Mouse (Mus musculus) forebrain, embryonic 16.5 days (tissue): Measurements from ENCODE around the gene Klhl8. TPM values are rescaled to one million over a fixed set of nuclear protein-coding genes. Genes with fewer than 3 reads are reported as not detected.
"Not testable (repeated sequence)": the region's sequence is repeated elsewhere in the genome, so short reads cannot be mapped to it uniquely, and the experiment has no call there.

ENCODE experiments used
- ATAC-seq: fragments of 200-750 bp; cut with Nextera tagmentation; 2 replicates; pipeline ENCODE4 v1.8.0; 2017; ENCODE audit warnings: mild to moderate bottlenecking, moderate library complexity
- H3K27ac ChIP-seq: fragments of 300-500 bp; sonication (generic); 2 replicates; pipeline ENCODE4 v1.5.1; 2014; ENCODE audit warnings: low read length, control low read depth
- H3K27me3 ChIP-seq: fragments of 300-500 bp; sonication (generic); replicated peaks from 2 replicates; pipeline ENCODE4 v1.6.1; 2014; ENCODE audit warnings: low read length; ENCODE audit not compliant: control insufficient read depth, insufficient read depth
- H3K36me3 ChIP-seq: fragments of 300-500 bp; sonication (generic); 2 replicates; pipeline ENCODE4 v1.6.1; 2014; ENCODE audit not compliant: control insufficient read depth, insufficient read depth
- H3K4me1 ChIP-seq: fragments of 300-500 bp; sonication (generic); replicated peaks from 2 replicates; pipeline ENCODE4 v1.6.1; 2014; ENCODE audit warnings: low read length; ENCODE audit not compliant: control insufficient read depth, insufficient read depth
- H3K4me2 ChIP-seq: fragments of 300-500 bp; sonication (generic); 2 replicates; pipeline ENCODE4 v1.6.1; 2014; ENCODE audit warnings: mild to moderate bottlenecking, low read length, control low read depth
- H3K4me3 ChIP-seq: fragments of 300-500 bp; sonication (generic); replicated peaks from 2 replicates; pipeline ENCODE4 v1.5.1; 2014; ENCODE audit warnings: mild to moderate bottlenecking, low read length, control low read depth
- H3K9ac ChIP-seq: fragments of 300-500 bp; sonication (generic); replicated peaks from 2 replicates; pipeline ENCODE4 v1.6.1; 2014; ENCODE audit warnings: low read depth, low read length, control low read depth
- H3K9me3 ChIP-seq: fragments of 300-500 bp; sonication (generic); 2 replicates; pipeline ENCODE4 v1.6.1; 2016; ENCODE audit warnings: low read length; ENCODE audit not compliant: control insufficient read depth
- WGBS: fragments of 180-500 bp; shearing (Covaris S2); extraction: QIAGEN DNeasy Blood & Tissue Kit; methylation state at CpG from one replicate; pipeline ENCODE4 v1.1.7; 2014; 5-methylcytosine and 5-hydroxymethylcytosine counted together
- polyA plus RNA-seq: library from polyadenylated mRNA; unstranded; fragments of >200 nt; fragmentation: Nextera tagmentation; extraction: Ambion mirVana; gene quantifications from 2 replicates; pipeline ENCODE4 v1.2.1, GENCODE M21; 2015

Gene Klhl8
- polyA plus RNA-seq, result 48.8 and 53.4 TPM in 2 replicates

- Histone ChIP-seq H3K36me3 (no peaks in the 10 kb centered on the region), H3K9ac (peak within 1 kb of the TSS; percentile 94), H3K4me2 (peak within 1 kb of the TSS; percentile 63), H3K4me3 (peak within 1 kb of the TSS; percentile 94), H3K4me1 (peaks cover 22% of the 10 kb centered on the region), H3K27me3 (0 out of 2 replicates have a peak, but pooled peaks cover 2% of the 10 kb centered on the region), H3K27ac (peak within 1 kb of the TSS; percentile 45), H3K9me3 (no peaks in the 10 kb centered on the region)
- peak; percentile 98 for ATAC-seq
- WGBS, result 0% methylated on average over 67 of the region's 86 CpGs
These were observed at the start of gene Klhl8 for GRCm38 (mm10) chr5:103910748-103911409. Klhl8 (minus strand) TSS chr5:103911259.

- H3K4me3 ChIP-seq, result no peak overlapping the region
- no peaks in the 10 kb centered on the region for H3K9me3 ChIP-seq
- H3K27me3 ChIP-seq, result no peaks in the 10 kb centered on the region
- H3K27ac ChIP-seq, result no peak overlapping the region
- 69% methylated on average over 5 of the region's 5 CpGs for WGBS
- no peaks in the 10 kb centered on the region for H3K4me1 ChIP-seq
- H3K36me3 ChIP-seq, result no peaks in the 10 kb centered on the region
- H3K4me2 ChIP-seq, result no peak overlapping the region
- no peak for ATAC-seq
- H3K9ac ChIP-seq, result no peak overlapping the region
These were observed 43.6 kb upstream of the Klhl8 start for GRCm38 (mm10) chr5:103954638-103955037.

GRCm38 (mm10) chr5:103953135-103954083 is 42.4 kb upstream of the Klhl8 start:
- no peak overlapping the region for H3K9ac ChIP-seq
- no peak overlapping the region for H3K4me2 ChIP-seq
- 50% methylated on average over 10 of the region's 10 CpGs for WGBS
- H3K4me1 ChIP-seq, result no peaks in the 10 kb centered on the region
- H3K27ac ChIP-seq, result no peak overlapping the region
- H3K9me3 ChIP-seq, result no peaks in the 10 kb centered on the region
- H3K27me3 ChIP-seq, result no peaks in the 10 kb centered on the region
- H3K36me3 ChIP-seq, result no peaks in the 10 kb centered on the region
- no peak overlapping the region for H3K4me3 ChIP-seq
- ATAC-seq, result peak; percentile 49; the same call in 1 of the 2 replicates

GRCm38 (mm10) chr5:103950138-103950537 is 39.1 kb upstream of the Klhl8 start:
- not testable (repeated sequence) for H3K27me3 ChIP-seq, H3K4me2 ChIP-seq, H3K27ac ChIP-seq, H3K4me1 ChIP-seq, H3K4me3 ChIP-seq, H3K9ac ChIP-seq, ATAC-seq, H3K9me3 ChIP-seq, H3K36me3 ChIP-seq
- WGBS, result 93% methylated on average over 15 of the region's 15 CpGs

GRCm38 (mm10) chr5:103943183-103943582 is 32.1 kb upstream of the Klhl8 start:
- WGBS, result 13% methylated on average over 6 of the region's 6 CpGs
- H3K9me3 ChIP-seq, result no peaks in the 10 kb centered on the region
- H3K9ac ChIP-seq, result no peak overlapping the region
- peaks cover 7% of the 10 kb centered on the region; the same call in 1 of the 2 replicates for H3K4me1 ChIP-seq
- ATAC-seq, result no peak
- no peak overlapping the region for H3K27ac ChIP-seq
- no peak overlapping the region for H3K4me3 ChIP-seq
- no peak overlapping the region for H3K4me2 ChIP-seq
- H3K36me3 ChIP-seq, result no peaks in the 10 kb centered on the region
- H3K27me3 ChIP-seq, result 0 out of 2 replicates have a peak, but pooled peaks cover 5% of the 10 kb centered on the region

- 0 out of 2 replicates have a peak, but pooled peaks cover 5% of the 10 kb centered on the region for H3K27me3 ChIP-seq
- ATAC-seq, result no peak
- H3K9me3 ChIP-seq, result no peaks in the 10 kb centered on the region
- H3K4me1 ChIP-seq, result peaks cover 14% of the 10 kb centered on the region; the same call in 1 of the 2 replicates
- no peak overlapping the region for H3K27ac ChIP-seq
- WGBS, result 79% methylated on average over 1 of the region's 1 CpGs
- no peak overlapping the region for H3K4me2 ChIP-seq
- H3K4me3 ChIP-seq, result no peak overlapping the region
- H3K36me3 ChIP-seq, result no peaks in the 10 kb centered on the region
- H3K9ac ChIP-seq, result no peak overlapping the region
These were observed 28.8 kb upstream of the Klhl8 start for GRCm38 (mm10) chr5:103939856-103940255.

- Histone ChIP-seq H3K9ac (no peak overlapping the region), H3K4me2 (0 out of 2 replicates have a peak overlapping the region, but pooled peaks have one; percentile 10), H3K4me3 (no peak overlapping the region), H3K27ac (no peak overlapping the region; the same call in 1 of the 2 replicates), H3K27me3 (0 out of 2 replicates have a peak, but pooled peaks cover 5% of the 10 kb centered on the region), H3K4me1 (peaks cover 14% of the 10 kb centered on the region; the same call in 1 of the 2 replicates), H3K36me3 (no peaks in the 10 kb centered on the region), H3K9me3 (no peaks in the 10 kb centered on the region)
- peak; percentile 47 for ATAC-seq
- 47% methylated on average over 7 of the region's 7 CpGs for WGBS
These were observed 28.2 kb upstream of the Klhl8 start for GRCm38 (mm10) chr5:103939350-103939652.

- ATAC-seq, result peak; percentile 91
- H3K9me3 ChIP-seq, result no peaks in the 10 kb centered on the region
- H3K27ac ChIP-seq, result peak overlapping the region; percentile 34
- H3K9ac ChIP-seq, result no peak overlapping the region
- H3K4me2 ChIP-seq, result 0 out of 2 replicates have a peak overlapping the region, but pooled peaks have one; percentile 10
- no peaks in the 10 kb centered on the region for H3K36me3 ChIP-seq
- 0 out of 2 replicates have a peak, but pooled peaks cover 5% of the 10 kb centered on the region for H3K27me3 ChIP-seq
- no peak overlapping the region for H3K4me3 ChIP-seq
- peaks cover 14% of the 10 kb centered on the region; the same call in 1 of the 2 replicates for H3K4me1 ChIP-seq
- 4% methylated on average over 11 of the region's 11 CpGs for WGBS
These were observed 27.7 kb upstream of the Klhl8 start for GRCm38 (mm10) chr5:103938547-103939349.
